Mouse (Mus musculus) cerebellum, postnatal 4 days (tissue): ENCODE measurements around the gene Chrna9.

Experiments
- DNase-seq, 2 experiments: peaks; one replicate each; pipeline ENCODE4 v3.0.0; 2022; ENCODE audit warnings: low spot score in 2 of 2, mixed read lengths in 1 of 2

The Chrna9 gene

GRCm38 (mm10) chr5:66008245-66008967 is 73.7 kb downstream of the Chrna9 start:
- no peak for DNase-seq

- DNase-seq, result no peak
These were observed 79.3 kb downstream of the Chrna9 start for GRCm38 (mm10) chr5:66013999-66014398.

- no peak for DNase-seq
These were observed 79.7 kb downstream of the Chrna9 start for GRCm38 (mm10) chr5:66014437-66014836.

GRCm38 (mm10) chr5:66015449-66015961 is 80.8 kb downstream of the Chrna9 start:
- no peak for DNase-seq

- DNase-seq, result no peak
These were observed 92.1 kb downstream of the Chrna9 start for GRCm38 (mm10) chr5:66026796-66027195.
